Mouse (Mus musculus): Measurements from ENCODE around the gene Txnrd2.

Gene Txnrd2

DNA sequence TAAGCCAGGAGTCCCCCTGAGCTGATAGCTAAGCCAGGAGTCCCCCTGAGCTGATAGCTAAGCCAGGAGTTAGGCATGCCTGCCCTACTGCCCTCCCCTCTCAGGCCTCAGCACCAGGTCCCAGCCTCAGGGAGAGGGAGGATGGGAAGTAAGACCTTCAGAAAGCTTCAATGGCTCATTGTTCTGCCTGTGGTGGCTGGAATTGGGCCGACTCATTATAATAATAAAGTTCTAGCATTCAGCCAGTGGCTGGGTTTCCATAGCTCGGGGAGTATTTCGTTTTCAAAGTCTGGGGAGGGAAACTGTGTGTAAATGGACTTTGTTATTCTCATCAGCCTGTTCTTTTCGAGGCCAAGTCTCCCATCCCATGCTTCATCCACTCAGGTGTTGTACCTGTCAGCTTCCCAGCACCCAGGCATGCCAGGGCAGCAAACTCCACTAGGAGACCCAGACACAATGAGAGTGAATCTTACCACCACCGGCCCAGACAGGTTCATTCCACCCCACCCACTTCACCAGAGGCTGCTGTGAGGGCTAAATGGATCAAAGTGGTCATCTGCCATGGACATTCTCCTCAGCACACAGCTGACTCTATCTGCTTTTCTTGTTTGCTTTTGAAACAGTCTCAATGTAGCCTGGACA lies 58.7 kb downstream of the Txnrd2 start:
- no peak for DNase-seq (ENCODE audit: low spot score in 2 of 2)

DNA sequence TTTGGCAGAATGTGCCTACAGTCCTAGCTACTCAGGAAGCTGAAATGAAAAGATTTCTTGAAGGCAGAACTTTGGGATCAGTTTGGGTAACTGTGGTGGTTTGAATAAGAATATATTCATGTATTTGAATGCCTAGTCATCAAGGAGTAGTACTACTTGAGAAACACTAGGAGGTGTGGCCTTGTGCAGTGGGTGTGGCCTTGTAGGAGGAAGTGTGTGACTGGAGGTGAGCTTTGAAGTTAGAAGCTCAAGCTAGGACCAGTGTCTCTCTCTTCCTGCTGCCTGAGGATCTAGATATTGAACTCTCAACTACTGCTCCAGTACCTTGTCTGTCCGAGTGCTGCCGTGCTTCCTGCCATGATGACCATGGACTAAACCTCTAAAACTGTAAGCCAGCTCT lies 59.9 kb downstream of the Txnrd2 start:
- DNase-seq (ENCODE audit: low spot score in 2 of 2) = no peak

DNA sequence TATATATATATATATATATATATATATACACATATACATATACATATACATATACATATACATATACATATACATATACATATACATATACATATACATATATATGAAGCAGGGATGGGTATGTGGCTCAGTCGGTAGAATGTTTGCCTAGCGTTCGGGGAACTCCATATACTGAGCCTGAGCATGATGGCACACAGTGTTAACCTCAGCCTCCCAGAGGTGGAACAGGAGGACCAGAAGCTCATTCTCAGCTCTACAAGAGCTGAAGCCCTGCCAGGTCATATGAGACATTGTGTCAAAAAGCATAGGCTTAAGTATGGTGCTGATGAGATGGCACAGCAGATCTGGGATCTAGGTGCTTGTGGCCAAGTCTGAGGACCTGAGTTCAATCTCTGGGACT lies 64.1 kb downstream of the Txnrd2 start:
- peak in 1 of 2 experiments; percentile 28 for DNase-seq (ENCODE audit: low spot score in 2 of 2)

DNA sequence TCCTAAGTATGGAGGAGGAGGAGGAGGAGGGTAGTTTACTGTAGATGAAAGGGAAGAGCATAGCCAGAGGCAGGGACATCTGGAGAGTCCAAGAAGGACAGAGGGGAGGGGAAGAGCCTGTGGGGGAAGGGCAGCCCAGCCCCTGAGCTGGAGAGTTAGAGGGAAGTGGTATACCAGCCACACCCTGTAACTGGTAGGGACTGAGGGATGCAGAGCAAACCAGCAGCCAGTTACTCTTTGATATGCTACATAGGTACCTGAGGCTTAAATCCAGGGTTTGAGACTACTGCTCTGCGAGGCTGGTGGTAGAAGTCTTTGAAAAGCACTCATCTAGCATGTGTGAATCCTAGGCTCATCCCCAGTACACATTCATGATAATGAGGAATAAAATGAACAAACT lies 64.7 kb downstream of the Txnrd2 start:
- DNase-seq (ENCODE audit: low spot score in 2 of 2) = peak in 1 of 2 experiments; percentile 28

DNA sequence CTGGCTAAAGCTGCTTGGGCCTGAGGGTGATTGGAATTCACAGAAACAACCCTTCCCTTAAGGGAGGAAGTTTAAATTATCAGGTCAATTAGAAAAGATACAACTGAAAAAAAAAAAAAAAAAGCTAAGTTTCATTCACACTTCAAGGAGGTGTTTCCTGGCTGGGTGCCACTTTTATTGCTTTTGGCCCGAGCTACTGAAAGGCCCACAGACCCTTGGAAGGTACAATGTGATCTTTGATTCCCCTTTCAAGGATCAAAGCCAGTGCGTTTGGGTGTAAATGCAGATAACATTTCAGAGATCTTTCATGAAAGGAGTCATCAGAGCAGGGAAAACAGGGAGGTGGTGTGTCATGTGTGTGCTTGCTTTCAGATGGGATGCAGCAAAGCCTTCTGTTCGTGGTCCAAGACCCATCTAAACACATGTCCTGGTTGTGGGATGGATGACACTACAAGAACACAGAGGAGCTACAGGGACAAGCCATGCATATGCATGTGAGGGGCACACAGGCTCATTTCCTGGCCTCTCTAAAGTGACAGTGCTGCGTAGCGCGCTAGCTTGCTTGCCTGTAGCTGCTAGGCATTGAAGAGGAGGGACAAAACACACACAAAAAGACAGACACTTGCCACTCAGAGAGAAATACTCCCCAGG lies 71.8 kb downstream of the Txnrd2 start:
- no peak for DNase-seq (ENCODE audit: low spot score in 2 of 2)

DNA sequence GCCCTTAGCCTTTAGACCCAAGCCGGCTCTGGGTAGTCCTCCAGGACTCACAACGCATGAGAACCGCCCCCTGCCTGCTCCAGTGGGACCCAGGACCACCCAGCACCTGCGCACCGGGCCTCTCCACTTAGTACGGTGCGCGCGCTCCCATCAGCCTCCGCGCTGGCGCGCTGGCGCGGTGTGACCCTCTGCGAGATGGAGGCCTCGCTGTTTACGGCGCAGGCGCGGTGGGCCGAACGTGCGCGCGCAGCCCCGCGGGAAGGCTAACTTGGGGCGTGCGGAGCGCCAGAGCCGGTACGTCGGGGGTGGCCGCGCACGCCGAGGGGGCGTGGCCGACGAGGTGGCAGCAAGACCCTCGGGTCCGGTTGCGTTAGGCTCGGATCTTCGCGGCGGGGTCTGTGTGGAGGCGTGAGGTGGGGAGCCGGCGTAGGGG lies 72.4 kb downstream of the Txnrd2 start, which contains the start of the genes Gnb1l and Rtl10:
Gnb1l (plus strand) TSS at position 156 of the 433 bp plus-strand sequence.
Rtl10 (plus strand) TSS at position 344 of the 433 bp plus-strand sequence.
- DNase-seq (ENCODE audit: low spot score in 2 of 2) = peak; percentile 96 to 99

DNA sequence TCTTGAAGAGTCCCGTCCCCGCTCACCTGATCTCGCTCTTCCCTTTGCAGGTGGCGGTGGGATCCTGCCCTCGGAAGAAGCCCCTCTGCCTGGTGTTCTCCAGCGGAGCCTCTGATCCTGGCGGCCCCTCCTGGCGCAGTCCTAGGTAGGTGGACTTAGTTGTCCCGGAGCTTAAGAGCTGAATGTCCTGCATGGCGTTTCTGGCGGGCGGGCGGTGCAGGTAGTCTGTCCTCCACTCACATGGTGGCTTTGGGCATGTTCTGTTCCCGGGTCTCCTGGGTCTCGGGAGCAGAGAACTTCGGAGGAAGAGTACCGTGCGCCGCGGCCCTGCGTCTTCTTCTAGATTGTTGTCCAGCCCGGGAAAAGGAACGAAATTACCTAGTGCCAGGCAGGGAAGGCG lies 72.8 kb downstream of the Txnrd2 start:
- no peak for DNase-seq (ENCODE audit: low spot score in 2 of 2)

DNA sequence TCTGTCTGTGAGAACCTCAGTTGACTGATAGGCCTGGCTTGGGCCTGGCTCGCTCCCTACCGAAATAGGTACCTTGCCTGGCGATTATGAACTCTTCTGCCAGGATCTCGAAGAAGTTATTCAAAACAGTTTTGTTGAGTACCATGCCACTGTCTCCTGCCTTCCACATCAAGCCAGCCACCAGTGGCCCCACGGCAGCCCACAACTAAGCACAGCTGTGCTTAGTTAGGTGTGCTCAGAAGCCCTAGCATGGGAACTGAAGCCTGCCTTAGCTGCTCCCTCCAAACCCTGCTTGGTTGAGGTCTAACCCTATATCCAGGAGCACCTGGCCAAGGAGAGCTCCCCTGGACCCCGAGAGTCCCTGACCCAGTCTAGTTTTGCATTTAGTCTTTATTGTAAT lies 75.3 kb downstream of the Txnrd2 start:
- no peak for DNase-seq (ENCODE audit: low spot score in 2 of 2)

DNA sequence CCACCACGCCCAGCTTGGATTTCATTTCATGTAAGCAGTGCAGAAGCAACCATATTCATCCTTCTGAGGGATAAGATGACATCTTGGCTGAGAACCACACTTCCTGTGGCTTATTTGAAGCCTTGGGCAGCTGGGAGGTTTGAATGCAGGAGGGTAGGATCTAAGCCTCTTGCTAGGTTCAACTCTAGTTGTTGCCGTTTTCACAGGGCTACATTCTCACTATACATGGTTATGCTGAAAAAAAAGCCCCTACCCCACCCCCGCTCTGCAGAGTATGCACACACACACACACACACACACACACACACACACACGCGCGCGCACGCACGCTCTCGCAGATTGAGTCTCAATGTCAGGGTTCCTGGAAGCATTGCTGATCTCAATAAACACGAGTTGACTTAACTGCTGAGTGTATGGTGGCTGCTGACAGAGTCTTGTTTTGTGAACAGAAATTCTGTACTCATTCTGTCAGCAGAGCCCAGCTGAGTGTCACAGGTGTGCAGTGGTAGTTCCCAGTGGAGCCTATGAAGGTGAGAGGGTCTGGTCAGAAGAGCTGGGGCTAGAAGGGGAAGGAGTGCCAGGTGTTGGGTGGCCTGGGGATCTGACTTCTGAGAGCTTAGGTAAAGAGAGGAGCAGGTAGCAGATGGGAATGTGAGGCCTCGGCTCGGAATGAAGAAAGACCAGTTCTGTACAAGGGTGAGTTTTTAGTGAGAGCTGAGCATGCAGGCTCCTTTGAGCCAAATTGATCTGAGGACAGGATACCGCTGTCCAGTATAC lies 77.6 kb downstream of the Txnrd2 start:
- no peak for DNase-seq (ENCODE audit: low spot score in 2 of 2)

DNA sequence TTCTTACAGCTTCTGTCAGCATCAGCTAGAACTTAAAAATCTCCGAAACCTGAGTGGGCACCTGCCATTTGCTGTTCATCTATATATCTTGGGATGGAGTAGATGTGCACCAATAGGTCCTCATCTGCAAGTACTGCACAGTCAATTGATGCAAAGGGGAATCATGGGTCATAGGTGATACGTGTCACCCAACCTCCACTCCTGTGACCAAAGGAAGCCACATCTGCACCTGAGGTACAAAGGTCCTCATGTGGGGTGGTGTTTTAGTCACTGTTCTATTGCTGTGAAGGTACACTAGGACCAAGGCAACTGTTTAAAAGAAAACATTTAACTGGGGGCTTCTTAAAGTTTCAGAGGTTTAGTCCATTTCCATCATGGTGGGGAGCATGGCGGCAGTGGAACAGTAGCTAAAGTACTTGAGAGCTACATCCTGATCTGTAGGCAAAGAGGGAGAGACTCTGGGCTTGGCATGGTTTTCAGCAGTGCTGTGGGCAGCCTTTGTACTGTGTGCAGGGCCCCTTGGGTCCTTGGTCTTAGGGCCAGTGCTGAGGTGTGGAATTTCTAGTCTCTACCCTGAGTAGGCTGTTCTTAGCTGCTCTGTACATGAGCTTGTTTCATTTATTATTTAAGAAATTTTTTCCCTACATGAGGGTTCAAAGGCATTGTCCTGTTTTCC lies 80.5 kb downstream of the Txnrd2 start:
- DNase-seq (ENCODE audit: low spot score in 2 of 2) = no peak

DNA sequence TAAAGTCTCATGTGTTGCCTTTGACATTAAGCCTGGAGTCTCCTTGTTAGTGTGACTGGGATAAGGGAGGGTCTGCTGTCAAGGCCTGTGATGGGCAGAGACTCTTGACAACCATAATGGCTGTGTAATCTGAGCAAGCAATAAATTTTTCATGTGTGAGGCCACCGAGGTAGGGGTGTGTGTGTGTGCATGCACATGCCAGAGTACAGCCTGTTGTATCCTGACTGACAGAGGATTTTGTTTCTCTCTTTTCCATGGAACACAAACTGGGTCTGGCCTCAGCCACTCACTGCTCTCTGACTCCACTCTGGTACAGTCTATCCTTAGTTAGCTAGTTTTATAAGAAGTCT lies 81.0 kb downstream of the Txnrd2 start:
- DNase-seq (ENCODE audit: low spot score in 2 of 2) = no peak

DNA sequence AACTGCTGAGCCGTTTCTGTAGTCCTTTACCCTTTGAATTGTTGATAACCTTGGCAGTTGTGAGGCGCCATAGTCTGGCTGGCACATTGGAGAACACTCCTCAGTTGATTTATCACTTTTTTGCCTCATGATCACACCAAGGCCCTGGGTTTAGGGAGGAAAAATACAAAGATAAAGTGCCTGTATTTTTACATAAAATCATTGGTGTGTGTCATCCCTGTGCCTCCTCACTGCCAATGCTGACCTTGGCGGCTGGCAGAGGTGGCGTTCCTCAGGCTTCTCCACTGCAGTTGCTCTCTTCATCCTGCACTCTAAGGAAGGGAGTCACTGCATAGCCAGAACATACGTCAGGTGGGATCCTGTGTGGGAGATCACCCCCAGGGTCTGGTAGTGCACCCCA lies 85.6 kb downstream of the Txnrd2 start:
- no peak for DNase-seq (ENCODE audit: low spot score in 2 of 2)

DNA sequence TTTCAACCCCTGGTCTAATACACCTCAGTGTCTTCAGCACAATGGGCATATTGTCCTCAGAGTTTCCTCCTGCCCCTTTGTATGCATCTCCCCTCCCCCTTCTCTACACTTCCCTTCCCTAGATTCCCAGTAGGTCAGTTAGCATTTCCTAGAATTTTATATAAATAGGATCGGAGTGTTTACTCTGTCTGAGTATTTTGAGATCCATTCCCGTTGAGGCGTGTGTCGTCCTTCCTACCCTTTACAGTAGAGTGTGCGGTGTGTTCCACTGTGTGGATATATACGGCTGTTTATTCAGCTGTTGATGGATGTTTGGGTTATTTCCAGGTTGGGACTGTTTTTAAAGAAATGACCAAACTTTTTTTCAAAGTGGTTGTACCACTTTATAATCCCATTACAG lies 87.3 kb downstream of the Txnrd2 start:
- no peak for DNase-seq (ENCODE audit: low spot score in 2 of 2)

DNA sequence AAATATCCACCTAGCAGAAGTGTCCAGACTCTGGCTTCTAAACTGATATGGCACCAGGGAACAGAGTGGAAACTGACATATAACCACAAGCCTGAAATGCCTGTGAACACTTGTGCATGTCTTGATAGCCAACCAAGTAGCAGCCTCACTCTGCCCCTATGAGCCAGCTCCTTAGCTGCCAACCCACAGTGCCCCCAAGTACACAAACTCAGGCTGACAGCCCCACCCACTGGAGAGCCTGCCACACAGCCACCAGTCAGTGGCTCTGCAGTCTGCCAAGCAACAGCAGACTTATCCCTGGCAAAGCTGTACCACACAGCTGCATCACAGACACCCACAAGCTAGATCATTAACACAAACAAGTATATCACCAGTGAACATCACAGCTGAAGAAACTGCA lies 91.9 kb downstream of the Txnrd2 start:
- peak in 1 of 2 experiments; percentile 26 for DNase-seq (ENCODE audit: low spot score in 2 of 2)

DNA sequence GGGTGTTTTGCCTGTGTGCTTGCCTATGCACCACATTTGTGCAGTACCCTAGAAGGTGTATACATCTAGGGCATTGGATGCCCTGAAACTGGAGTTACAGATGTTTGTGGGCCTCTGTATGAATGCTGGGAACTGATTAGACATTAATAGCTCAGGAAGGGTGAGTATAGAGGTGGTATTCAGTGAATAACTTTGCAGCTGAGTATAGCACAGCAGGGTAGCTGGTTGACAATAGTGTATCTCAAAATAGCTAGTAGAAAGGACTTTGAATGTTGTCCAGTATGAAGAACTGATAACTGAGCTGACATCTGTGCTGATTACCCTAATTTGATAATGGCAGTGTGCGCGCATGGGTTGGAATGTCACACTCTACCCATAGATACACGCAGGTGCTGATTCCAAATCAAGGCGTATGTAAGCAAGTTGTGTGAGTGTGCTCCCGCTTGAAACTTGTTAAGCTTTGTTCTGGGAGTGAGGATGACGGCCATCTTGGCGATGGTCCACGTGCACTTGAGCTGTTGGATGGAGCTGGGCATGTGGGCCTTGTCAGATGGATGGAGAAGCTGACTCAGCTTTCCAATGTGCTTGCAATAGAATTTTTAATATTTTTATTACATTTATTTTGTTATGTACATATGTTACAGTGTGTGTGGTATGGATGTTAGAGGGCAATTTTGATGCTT lies 97.5 kb downstream of the Txnrd2 start:
- no peak for DNase-seq (ENCODE audit: low spot score in 2 of 2)

DNA sequence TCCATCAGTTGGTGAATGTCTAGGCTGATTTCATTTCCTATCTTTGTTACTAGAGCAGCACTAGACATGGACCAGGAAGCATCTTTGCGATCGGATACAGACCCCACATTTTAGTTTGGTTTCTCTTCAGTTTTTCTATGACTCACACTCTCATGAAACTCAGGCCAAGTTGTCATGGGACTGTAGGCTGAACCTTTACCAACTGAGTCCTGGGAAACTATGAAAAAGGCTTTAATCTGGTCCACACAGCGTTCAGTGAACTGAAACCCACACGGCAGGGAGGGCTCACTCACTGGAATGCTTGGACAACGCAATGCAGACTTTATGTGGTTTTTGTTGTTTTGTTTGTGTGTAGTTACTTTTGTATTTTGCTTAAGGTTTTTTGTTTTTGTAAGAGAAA lies 102.5 kb downstream of the Txnrd2 start:
- DNase-seq (ENCODE audit: low spot score in 2 of 2) = no peak
